Mouse (Mus musculus): ENCODE results near the gene Smurf1.
A peak's percentile ranks its signal among the peaks of the same experiment; 100 is the strongest.

The Smurf1 gene

GRCm38 (mm10) chr5:144872326-144872725, 93.3 kb downstream of the Smurf1 start:
- no peak for DNase-seq (ENCODE audit: low read depth in 2 of 2, low spot score in 2 of 2)

DNA sequence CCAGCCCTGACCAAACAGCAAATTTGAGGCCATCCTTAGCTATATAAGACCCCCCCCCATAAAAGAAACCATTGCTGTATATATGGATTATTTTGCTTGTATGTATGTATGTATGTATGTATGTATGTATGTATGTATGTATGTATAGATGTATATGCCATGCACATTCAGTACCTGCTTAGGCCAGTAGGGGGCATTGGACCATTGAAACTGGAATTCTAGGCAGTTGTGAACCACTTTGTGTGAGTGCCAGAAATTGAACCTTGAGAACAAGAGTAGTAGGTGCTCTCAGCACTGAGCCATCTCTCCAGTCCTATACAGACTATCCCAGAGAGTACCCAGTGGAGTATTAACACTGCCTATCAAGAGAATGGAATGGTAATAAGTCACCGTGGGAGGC, 93.9 kb downstream of the Smurf1 start:
- peak in 1 of 2 experiments; percentile 15 for DNase-seq (ENCODE audit: low read depth in 2 of 2, low spot score in 2 of 2)

GRCm38 (mm10) chr5:144870782-144871181, 94.9 kb downstream of the Smurf1 start:
- no peak for DNase-seq (ENCODE audit: low read depth in 2 of 2, low spot score in 2 of 2)

DNA sequence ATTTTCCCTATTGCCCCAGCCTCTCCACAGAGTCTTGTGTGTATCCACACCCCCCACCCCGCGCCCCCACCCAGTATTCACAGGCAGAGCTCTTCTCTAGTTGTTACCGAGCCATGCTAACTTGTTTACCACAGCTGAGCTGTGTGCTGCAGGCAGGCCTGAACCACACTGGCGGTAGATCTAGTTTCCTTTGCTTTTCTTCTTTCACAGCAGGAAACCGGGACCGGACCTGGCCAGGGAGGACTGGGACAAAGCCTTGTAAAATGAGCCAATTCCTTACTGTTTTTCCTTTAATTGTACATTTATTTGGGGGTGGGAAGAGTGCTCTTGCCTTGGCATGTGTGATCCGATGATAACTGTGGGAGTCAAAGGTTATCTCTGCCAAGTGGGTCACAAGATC, 96.2 kb downstream of the Smurf1 start:
- DNase-seq (ENCODE audit: low read depth in 2 of 2, low spot score in 2 of 2) = no peak

GRCm38 (mm10) chr5:144866923-144867322, 98.7 kb downstream of the Smurf1 start:
- DNase-seq (ENCODE audit: low read depth in 2 of 2, low spot score in 2 of 2) = no peak

GRCm38 (mm10) chr5:144860913-144861312, 104.7 kb downstream of the Smurf1 start:
- no peak for DNase-seq (ENCODE audit: low read depth in 2 of 2, low spot score in 2 of 2)

DNA sequence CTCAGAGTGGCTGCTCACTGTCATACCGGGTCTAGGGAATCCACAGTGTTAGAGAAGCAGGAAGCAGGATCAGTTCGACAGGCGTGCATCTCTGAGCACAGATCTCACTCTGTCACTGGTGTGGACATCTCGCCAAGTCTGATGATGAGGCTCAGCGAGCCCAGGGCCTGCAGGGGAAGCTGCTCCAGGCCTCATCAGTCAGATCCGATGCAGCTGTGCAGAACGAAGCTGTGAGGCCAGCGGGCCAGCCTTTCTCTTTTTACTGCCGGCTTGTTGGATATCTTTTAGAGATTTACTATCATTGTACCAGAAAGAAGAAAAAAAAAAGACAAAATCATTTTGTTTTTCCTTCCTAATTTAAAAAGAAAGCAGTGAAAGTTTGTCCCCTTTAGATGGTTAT, 106.4 kb downstream of the Smurf1 start:
- DNase-seq (ENCODE audit: low read depth in 2 of 2, low spot score in 2 of 2) = no peak

GRCm38 (mm10) chr5:144858527-144858926, 107.1 kb downstream of the Smurf1 start:
- no peak for DNase-seq (ENCODE audit: low read depth in 2 of 2, low spot score in 2 of 2)

- DNase-seq (ENCODE audit: low read depth in 2 of 2, low spot score in 2 of 2) = no peak
These were observed 109.7 kb downstream of the Smurf1 start for GRCm38 (mm10) chr5:144855936-144856335.

GRCm38 (mm10) chr5:144853931-144854330, 111.7 kb downstream of the Smurf1 start:
- DNase-seq (ENCODE audit: low read depth in 2 of 2, low spot score in 2 of 2) = no peak

DNA sequence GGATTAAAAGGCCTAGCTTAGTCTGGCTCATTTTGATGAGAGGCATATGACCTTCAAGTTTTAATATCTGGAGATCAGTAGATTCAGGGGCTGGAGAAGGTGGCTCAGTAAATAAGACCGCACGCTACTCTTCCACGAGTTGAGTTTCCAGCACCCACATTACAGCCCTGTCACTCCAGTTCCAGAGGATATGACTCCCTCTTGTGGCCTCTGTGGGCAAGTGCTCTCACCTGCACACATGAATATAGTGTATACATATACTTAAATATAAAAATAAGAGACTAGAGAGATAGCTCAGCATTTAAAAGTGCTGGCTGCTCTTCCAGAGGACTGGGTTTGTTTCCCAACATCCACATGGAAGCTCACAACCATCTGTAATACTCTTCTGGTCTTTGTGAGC, 113.8 kb downstream of the Smurf1 start:
- DNase-seq (ENCODE audit: low read depth in 2 of 2, low spot score in 2 of 2) = no peak

- DNase-seq (ENCODE audit: low read depth in 2 of 2, low spot score in 2 of 2) = no peak
These were observed 115.7 kb downstream of the Smurf1 start for GRCm38 (mm10) chr5:144849932-144850331.

DNA sequence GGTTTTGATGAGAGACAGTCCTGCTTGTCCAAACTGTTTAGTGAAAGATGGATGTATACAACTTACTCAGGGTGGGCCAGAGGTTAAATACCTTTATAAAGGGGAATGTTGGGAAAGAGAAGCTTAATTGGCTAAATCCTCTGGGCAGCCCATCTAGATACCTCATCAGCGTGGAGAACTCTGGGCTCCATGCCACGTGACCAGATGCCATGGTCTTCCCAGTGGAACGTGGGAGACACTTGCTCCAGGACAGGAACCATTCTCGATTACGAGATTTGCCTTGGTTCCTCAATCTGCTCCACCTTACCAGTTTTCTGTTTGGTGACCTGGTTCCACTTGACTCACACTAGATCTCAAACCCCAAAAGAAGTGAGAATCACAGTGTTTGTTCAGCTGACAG, 116.9 kb downstream of the Smurf1 start:
- DNase-seq (ENCODE audit: low read depth in 2 of 2, low spot score in 2 of 2) = no peak

DNA sequence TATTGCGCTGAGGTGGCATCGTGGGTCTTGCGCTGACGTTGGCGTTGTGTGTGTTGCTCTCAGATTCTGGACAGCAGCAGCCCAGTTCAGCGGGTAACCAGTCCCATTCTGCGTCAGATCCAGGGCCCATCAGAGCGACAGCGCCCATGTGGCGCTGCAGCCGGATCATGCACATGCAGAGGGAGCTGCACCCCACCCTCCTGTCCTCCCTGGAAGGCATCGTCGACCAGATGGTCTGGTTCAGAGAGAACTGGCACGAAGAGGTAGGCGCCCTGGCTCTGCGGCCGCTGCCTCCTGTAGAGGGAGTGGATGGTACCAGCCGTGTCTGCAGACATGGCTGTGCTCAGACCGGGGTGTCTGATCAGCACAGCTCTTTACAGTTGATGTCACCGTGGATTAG, 120.3 kb downstream of the Smurf1 start:
- no peak for DNase-seq (ENCODE audit: low read depth in 2 of 2, low spot score in 2 of 2)

DNA sequence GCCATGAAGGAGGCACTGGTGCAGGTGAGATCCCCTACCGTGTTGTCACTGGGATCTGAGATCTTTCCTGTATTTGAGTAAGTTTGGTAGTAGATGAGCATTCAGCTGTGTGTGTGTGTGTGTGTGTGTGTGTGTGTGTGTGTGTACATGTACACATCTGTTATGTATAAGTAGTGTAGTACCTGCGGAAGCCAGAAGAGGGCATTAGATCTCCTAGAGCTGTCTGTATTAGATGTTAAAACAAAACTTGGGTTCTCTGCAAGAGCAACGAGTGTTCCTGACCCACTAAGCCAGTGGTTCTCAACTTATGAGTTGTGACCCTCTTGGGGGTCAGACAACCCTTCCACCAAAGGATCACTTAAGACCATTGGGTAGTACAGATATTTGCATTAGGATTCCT, 129.5 kb downstream of the Smurf1 start:
- DNase-seq (ENCODE audit: low read depth in 2 of 2, low spot score in 2 of 2) = peak in 1 of 2 experiments; percentile 7

GRCm38 (mm10) chr5:144831840-144832469, 133.7 kb downstream of the Smurf1 start:
- DNase-seq (ENCODE audit: low read depth in 2 of 2, low spot score in 2 of 2) = no peak

GRCm38 (mm10) chr5:144829631-144830030, 136.0 kb downstream of the Smurf1 start:
- DNase-seq (ENCODE audit: low read depth in 2 of 2, low spot score in 2 of 2) = no peak

DNA sequence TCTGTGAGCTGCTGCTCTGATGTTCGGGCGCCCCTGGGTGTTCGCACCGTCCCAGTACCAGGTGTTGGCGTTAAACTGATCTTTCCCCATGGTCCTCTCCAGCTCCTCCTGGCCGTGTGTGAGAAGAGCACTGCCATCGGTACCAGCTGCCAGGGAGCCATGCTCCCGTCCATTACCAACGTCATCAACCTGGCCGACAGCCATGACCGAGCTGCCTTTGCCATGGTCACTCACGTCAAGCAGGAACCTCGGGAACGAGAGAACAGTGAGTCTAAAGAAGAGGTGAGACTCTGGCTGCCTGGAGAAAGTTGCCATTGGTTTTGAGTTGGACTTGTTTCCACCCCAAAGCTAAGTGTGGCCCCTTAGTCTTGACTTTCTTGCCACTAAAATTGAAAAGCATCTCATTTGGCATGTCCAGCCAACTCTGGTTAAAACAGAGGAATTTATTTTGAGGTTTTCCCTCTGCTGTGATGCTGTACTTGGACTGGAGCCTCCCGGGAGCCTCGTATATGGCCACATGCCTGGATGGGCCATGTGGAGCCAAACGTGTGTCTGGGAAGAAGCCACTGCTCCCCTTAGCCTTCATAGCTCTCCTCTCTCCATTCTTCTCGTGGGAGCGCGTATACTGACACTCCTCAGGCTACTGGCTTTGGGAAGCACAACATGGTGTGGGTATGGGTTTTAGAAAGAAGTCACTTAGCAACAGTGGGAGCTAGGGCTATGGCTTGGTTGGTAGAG, 137.1 kb downstream of the Smurf1 start:
- no peak for DNase-seq (ENCODE audit: low read depth in 2 of 2, low spot score in 2 of 2)
